Mouse (Mus musculus) heart, postnatal 0 days (tissue): Measurements from ENCODE around the gene B3gat2.

Experiments
- CTCF ChIP-seq: IDR thresholded peaks from 2 replicates; pipeline ENCODE4 v1.5.1; 2016; ENCODE audit warnings: antibody characterized with exemption, control low read depth, low read depth
- EP300 ChIP-seq: IDR thresholded peaks from 2 replicates; pipeline ENCODE4 v1.6.1; 2016; ENCODE audit warnings: antibody characterized with exemption, low read depth

GRCm38 (mm10) chr1:23731324-23731723, 30.2 kb upstream of the B3gat2 start:
- TF ChIP-seq CTCF, result no peak
- no peak for TF ChIP-seq EP300
